Mouse (Mus musculus): ENCODE results near the gene Dennd6b. TPM values are rescaled to one million over a fixed set of nuclear protein-coding genes. Genes with fewer than 3 reads are reported as not detected.

Dennd6b gene
- total and polyA plus RNA-seq, 3 experiments = 6.1 to 11.4 TPM; not detected in 1

- no peak for TF ChIP-seq KAT2A (conservative IDR thresholded peaks at IDR 0.05; ENCODE audit: low read depth, low read length)
- TF ChIP-seq TCF12 (IDR thresholded peaks at IDR 0.05; ENCODE audit: low read depth, low read length) = no peak
- TF ChIP-seq UBTF (IDR thresholded peaks at IDR 0.05; ENCODE audit: borderline replicate concordance, insufficient read depth, low read depth, low read length) = no peak
Measured at GRCm38 (mm10) chr15:89172276-89172935, 23.9 kb downstream of the Dennd6b start (continued).

- Histone ChIP-seq H3K9me3 (replicated peaks; ENCODE audit: insufficient read depth, low read length) (no peaks in the 10 kb centered on the region), H3K27ac (ENCODE audit: control insufficient read depth, low read depth, low read length) (no peak overlapping the region), H3K4me1 (ENCODE audit: control insufficient read depth in 1 of 2, insufficient read depth in 2 of 2, low read length in 2 of 2) (peaks cover 0 to 3% of the 10 kb centered on the region in 2 experiments; a peak in 1 of 4 replicates), H3K27me3 (ENCODE audit: control insufficient read depth in 1 of 2, insufficient read depth in 2 of 2, low read length in 2 of 2) (no peaks in the 10 kb centered on the region), H3K9ac (ENCODE audit: control insufficient read depth, low read depth, low read length, poor library complexity, severe bottlenecking) (no peak overlapping the region), H3K79me2 (ENCODE audit: control insufficient read depth, insufficient read depth, low read length, poor library complexity) (no peaks in the 10 kb centered on the region), H3K36me3 (ENCODE audit: control insufficient read depth in 1 of 2, insufficient read depth in 2 of 2, low read length in 2 of 2) (no peaks in the 10 kb centered on the region), H3K4me3 (ENCODE audit: control insufficient read depth in 1 of 2, insufficient read depth in 1 of 2, low read depth in 2 of 2, low read length in 2 of 2) (no peak overlapping the region)
- DNase-seq (ENCODE audit: low read depth, low spot score) = no peak
- TF ChIP-seq MYB (IDR thresholded peaks at IDR 0.05; ENCODE audit: low read depth, low read length) = no peak
- no peak for TF ChIP-seq NELFE (IDR thresholded peaks at IDR 0.05; ENCODE audit: low read depth, low read length)
- TF ChIP-seq MXI1 (IDR thresholded peaks at IDR 0.05; ENCODE audit: low read depth, low read length) = no peak
- TF ChIP-seq MAX (IDR thresholded peaks at IDR 0.05; ENCODE audit: low read length) = no peak
Measured at GRCm38 (mm10) chr15:89171526-89172051, 24.7 kb downstream of the Dennd6b start.

GRCm38 (mm10) chr15:89170102-89170501 lies 26.2 kb downstream of the Dennd6b start:
- H3K27ac ChIP-seq (ENCODE audit: control insufficient read depth, low read depth, low read length) = no peak overlapping the region
- H3K9me3 ChIP-seq (replicated peaks; ENCODE audit: insufficient read depth, low read length) = no peaks in the 10 kb centered on the region
- peak; percentile 12 for DNase-seq (ENCODE audit: low read depth, low spot score)

More at GRCm38 (mm10) chr15:89170102-89170501, 26.2 kb downstream of the Dennd6b start:
- TF ChIP-seq GABPA (IDR thresholded peaks at IDR 0.05; ENCODE audit: low read depth, low read length) = no peak
- TF ChIP-seq USF2 (IDR thresholded peaks at IDR 0.05; ENCODE audit: borderline replicate concordance in 1 of 2, insufficient read depth in 1 of 2, low read depth in 1 of 2, low read length in 2 of 2) = no peak
- TF ChIP-seq GATA1 (IDR thresholded peaks at IDR 0.05; ENCODE audit: low read depth, low read length) = no peak
- TF ChIP-seq NELFE (IDR thresholded peaks at IDR 0.05; ENCODE audit: low read depth, low read length) = no peak
- no peak for TF ChIP-seq USF1 (IDR thresholded peaks at IDR 0.05; ENCODE audit: low read depth, low read length)
- TF ChIP-seq JUND (IDR thresholded peaks at IDR 0.05; ENCODE audit: low read depth, low read length) = no peak
- TF ChIP-seq TBP (IDR thresholded peaks at IDR 0.05; ENCODE audit: low read depth, low read length) = no peak
- TF ChIP-seq MYC (IDR thresholded peaks at IDR 0.05; ENCODE audit: low read depth, low read length) = no peak
- no peak for TF ChIP-seq ZC3H11A (IDR thresholded peaks at IDR 0.05; ENCODE audit: low read depth, low read length)
- no peak for TF ChIP-seq POLR2A (IDR thresholded peaks at IDR 0.05; ENCODE audit: control insufficient read depth in 1 of 2, insufficient read depth in 1 of 2, low read depth in 1 of 2, low read length in 2 of 2, poor library complexity in 1 of 2)
- no peak for TF ChIP-seq MAFK (IDR thresholded peaks at IDR 0.05; ENCODE audit: borderline replicate concordance, low read depth, low read length)
- TF ChIP-seq POLR2AphosphoS2 (IDR thresholded peaks at IDR 0.05; ENCODE audit: low read length) = no peak
- no peak for TF ChIP-seq MAX (IDR thresholded peaks at IDR 0.05; ENCODE audit: low read length)
- no peak for TF ChIP-seq ETS1 (IDR thresholded peaks at IDR 0.05; ENCODE audit: low read depth, low read length)
- TF ChIP-seq RAD21 (IDR thresholded peaks at IDR 0.05; ENCODE audit: low read depth, low read length) = no peak
- Histone ChIP-seq H3K27me3 (ENCODE audit: control insufficient read depth in 1 of 2, insufficient read depth in 2 of 2, low read length in 2 of 2) (no peaks in the 10 kb centered on the region), H3K36me3 (ENCODE audit: control insufficient read depth in 1 of 2, insufficient read depth in 2 of 2, low read length in 2 of 2) (no peaks in the 10 kb centered on the region), H3K4me3 (ENCODE audit: control insufficient read depth in 1 of 2, insufficient read depth in 1 of 2, low read depth in 2 of 2, low read length in 2 of 2) (no peak overlapping the region), H3K9ac (ENCODE audit: control insufficient read depth, low read depth, low read length, poor library complexity, severe bottlenecking) (no peak overlapping the region), H3K79me2 (ENCODE audit: control insufficient read depth, insufficient read depth, low read length, poor library complexity) (no peaks in the 10 kb centered on the region), H3K4me1 (ENCODE audit: control insufficient read depth in 1 of 2, insufficient read depth in 2 of 2, low read length in 2 of 2) (peaks cover 0 to 3% of the 10 kb centered on the region in 2 experiments; a peak in 1 of 4 replicates)

All from MEL (cell line).